Mouse (Mus musculus) ES-E14 (cell line): Measurements from ENCODE around the gene Gm6583. TPM values are rescaled to one million over a fixed set of nuclear protein-coding genes. Genes with fewer than 3 reads are reported as not detected.

ENCODE experiments used
- DNase-seq: peaks from one replicate; pipeline ENCODE4 v3.0.0-alpha.2; 2013; ENCODE audit warnings: low read depth, low spot score
- H3K27ac ChIP-seq: 2 replicates; pipeline ENCODE4 v1.5.1; 2012; ENCODE audit warnings: low read depth, mild to moderate bottlenecking, low read length, moderate library complexity, mixed read lengths; ENCODE audit not compliant: poor library complexity, insufficient read depth, severe bottlenecking
- H3K36me3 ChIP-seq: 2 replicates; pipeline ENCODE4 v1.6.1; 2012; ENCODE audit warnings: mild to moderate bottlenecking, low read length, moderate library complexity, mixed read lengths; ENCODE audit not compliant: control insufficient read depth, poor library complexity, insufficient read depth, severe bottlenecking
- H3K4me1 ChIP-seq, 2 experiments: fragments of 150-350 bp in 1 of 2; sonication (generic) in 1 of 2; 2 replicates each; pipeline ENCODE4 v1.6.1; 2012; ENCODE audit warnings: low read length in 2 of 2, mild to moderate bottlenecking in 1 of 2, mixed read lengths in 1 of 2; ENCODE audit not compliant: control insufficient read depth in 2 of 2, insufficient read depth in 2 of 2, poor library complexity in 1 of 2
- H3K4me3 ChIP-seq, 2 experiments: fragments of 150-350 bp in 1 of 2; sonication (generic) in 1 of 2; 2 replicates each; pipeline ENCODE4 v1.5.1; 2012; ENCODE audit warnings: low read length in 2 of 2, low read depth in 1 of 2, mild to moderate bottlenecking in 1 of 2, mixed read lengths in 1 of 2; ENCODE audit not compliant: insufficient read depth in 1 of 2, poor library complexity in 1 of 2, severe bottlenecking in 1 of 2
- H3K9ac ChIP-seq: 2 replicates; pipeline ENCODE4 v1.6.1; 2012; ENCODE audit warnings: low read depth, mild to moderate bottlenecking, low read length, mixed read lengths; ENCODE audit not compliant: poor library complexity, insufficient read depth, severe bottlenecking
- H3K9me3 ChIP-seq: fragments of 150-350 bp; sonication (generic); 2 replicates; pipeline ENCODE4 v1.6.1; 2012; ENCODE audit warnings: low read depth, mild to moderate bottlenecking, low read length; ENCODE audit not compliant: control insufficient read depth, insufficient read depth
- CHD2 ChIP-seq: IDR thresholded peaks from 2 replicates; pipeline ENCODE4 v1.6.1; 2014; ENCODE audit warnings: mild to moderate bottlenecking, low read depth, low read length, inconsistent platforms
- HCFC1 ChIP-seq: IDR thresholded peaks from 2 replicates; pipeline ENCODE4 v1.6.1; 2012; ENCODE audit warnings: low read length, inconsistent platforms, borderline replicate concordance; ENCODE audit not compliant: insufficient read depth
- MAFK ChIP-seq: IDR thresholded peaks from 2 replicates; pipeline ENCODE4 v1.6.1; 2014; ENCODE audit warnings: mild to moderate bottlenecking, low read depth, low read length, inconsistent platforms; ENCODE audit not compliant: insufficient read depth
- ZC3H11A ChIP-seq: IDR thresholded peaks from 2 replicates; pipeline ENCODE4 v1.6.1; 2012; ENCODE audit warnings: low read depth, mild to moderate bottlenecking, inconsistent platforms, low read length, borderline replicate concordance
- ZNF384 ChIP-seq: IDR thresholded peaks from 2 replicates; pipeline ENCODE4 v1.6.1; 2012; ENCODE audit warnings: low read depth, low read length, inconsistent platforms
- in situ Hi-C, 2 experiments: fragments of 600-800 bp; cut with MboI; formaldehyde crosslinking; loops; one replicate each; pipeline ENCODE4 v1.15.1; 2025; ENCODE audit warnings: low sequenced_read_pairs in 2 of 2, inconsistent platforms in 1 of 2; ENCODE audit not compliant: unreplicated experiment in 2 of 2
- total RNA-seq: library from RNA; depleted of rRNA; stranded (reverse); fragments of 300-350 nt; gene quantifications from 2 replicates; pipeline ENCODE4 v1.2.3, GENCODE M21; 2012; rRNA removed

The Gm6583 gene
- total RNA-seq, 1 experiment, result 0.18 TPM

DNA sequence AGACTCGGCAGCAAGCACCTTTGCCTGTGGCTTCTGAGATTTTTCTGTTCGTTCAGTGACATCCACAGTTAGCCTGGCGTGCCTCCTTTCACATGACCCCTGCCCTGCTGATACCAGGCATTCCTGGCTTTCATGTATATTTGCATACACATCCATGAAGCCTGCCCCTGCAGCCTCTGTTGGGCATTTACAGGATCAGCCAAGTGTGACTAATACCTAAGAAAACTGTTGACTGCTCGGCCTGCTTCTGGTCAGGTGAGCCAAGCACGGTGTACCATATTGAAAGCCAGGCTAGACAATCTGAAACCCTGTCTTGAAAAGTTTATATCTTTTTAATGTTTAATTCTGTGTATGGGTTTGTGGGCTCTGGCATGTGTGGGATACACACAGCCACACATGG is 39.4 kb downstream of the Gm6583 start:
- no peak overlapping the region for H3K9ac ChIP-seq
- DNase-seq, result no peak
- TF ChIP-seq MAFK (no peak), CHD2 (no peak), HCFC1 (no peak), ZNF384 (no peak), ZC3H11A (no peak)
- H3K9me3 ChIP-seq, result no peaks in the 10 kb centered on the region
- peaks cover 0 to 4% of the 10 kb centered on the region in 2 experiments; a peak in 2 of 4 replicates for H3K4me1 ChIP-seq
- H3K36me3 ChIP-seq, result peaks cover 4% of the 10 kb centered on the region
- no peak overlapping the region for H3K4me3 ChIP-seq
- in situ Hi-C loops, result no loop called here
- no peak overlapping the region for H3K27ac ChIP-seq

DNA sequence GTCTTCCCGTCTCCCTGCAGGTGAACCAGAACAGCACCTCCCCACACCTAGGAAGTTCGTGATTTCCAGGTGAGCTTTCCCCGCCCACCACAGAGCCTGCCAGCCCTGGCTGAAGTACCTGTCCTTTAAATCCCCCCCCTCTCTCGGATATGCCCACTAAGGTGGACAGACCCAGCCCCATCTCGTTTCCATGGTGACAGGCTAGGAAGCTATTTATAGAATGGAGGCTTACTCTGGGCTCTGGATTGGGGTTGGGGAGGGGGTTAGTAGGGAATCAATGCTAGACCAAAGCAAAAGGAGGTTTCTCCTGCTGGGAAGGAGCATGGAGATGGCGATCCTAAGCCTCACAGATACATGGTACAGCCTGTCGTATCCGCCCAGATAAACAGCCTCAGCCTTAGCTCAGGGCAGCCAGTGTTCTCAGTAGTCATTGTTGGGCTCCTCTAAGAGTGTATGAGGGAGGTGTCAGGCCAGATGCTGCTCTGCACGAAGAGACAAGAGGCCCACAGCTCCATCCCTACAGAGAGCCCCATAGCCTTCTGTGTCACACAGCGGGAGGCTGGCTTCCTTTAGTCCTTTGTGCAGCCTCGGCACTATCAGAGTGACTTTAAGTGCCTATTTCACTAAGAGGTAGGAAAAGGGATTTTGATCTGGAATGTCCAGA is 42.5 kb downstream of the Gm6583 start:
- DNase-seq, result no peak
- Histone ChIP-seq H3K9me3 (no peaks in the 10 kb centered on the region), H3K4me1 (no peaks in the 10 kb centered on the region; a peak in 1 of 4 replicates), H3K4me3 (no peak overlapping the region), H3K27ac (no peak overlapping the region), H3K36me3 (peaks cover 23% of the 10 kb centered on the region), H3K9ac (no peak overlapping the region)
- no peak for TF ChIP-seq CHD2
- TF ChIP-seq ZNF384, result no peak
- no peak for TF ChIP-seq HCFC1
- TF ChIP-seq MAFK, result no peak
- no peak for TF ChIP-seq ZC3H11A
- in situ Hi-C loops, result no loop called here

DNA sequence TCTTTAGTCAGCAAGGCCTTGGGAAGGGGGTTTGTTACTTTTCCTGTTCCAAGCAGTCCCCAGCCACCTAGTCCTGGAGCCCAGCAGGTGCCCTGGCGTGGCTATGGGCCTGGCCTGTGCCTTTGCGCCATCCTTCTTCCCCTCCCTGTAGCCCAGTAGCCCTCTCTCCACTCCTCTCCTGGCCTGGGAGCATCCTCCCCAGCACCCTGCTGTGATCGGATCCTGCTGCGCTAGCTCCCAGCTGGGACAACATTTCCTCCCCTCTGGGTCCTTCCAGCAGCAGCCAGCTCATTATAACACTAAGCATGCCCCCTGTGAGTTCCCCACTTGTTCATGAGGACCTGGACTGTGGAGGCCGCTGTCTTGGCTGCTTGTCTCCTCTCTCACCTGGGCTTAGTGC is 50.0 kb downstream of the Gm6583 start:
- H3K4me1 ChIP-seq, result peaks cover 0 to 5% of the 10 kb centered on the region in 2 experiments; a peak in 1 of 4 replicates
- H3K9me3 ChIP-seq, result no peaks in the 10 kb centered on the region
- in situ Hi-C loops, result no loop called here
- no peak overlapping the region for H3K27ac ChIP-seq
- H3K9ac ChIP-seq, result no peak overlapping the region
- peaks cover 21% of the 10 kb centered on the region for H3K36me3 ChIP-seq
- H3K4me3 ChIP-seq, result no peak overlapping the region
- no peak for TF ChIP-seq ZNF384
- TF ChIP-seq MAFK, result no peak
- no peak for TF ChIP-seq CHD2
- DNase-seq, result no peak

Other genes starting within 250 kb of the Gm6583 start
- 0.31 and 0.69 TPM in 2 replicates for gene Cryba4, start 103.5 kb downstream of the Gm6583 start, total RNA-seq
- not detected in 2 replicates for gene Crybb1, start 100.2 kb downstream of the Gm6583 start, total RNA-seq
- 82.7 and 103 TPM in 2 replicates for gene Tpst2, start 79.3 kb downstream of the Gm6583 start, total RNA-seq
- 38.1 and 38.9 TPM in 2 replicates for gene Tfip11, start 29.7 kb downstream of the Gm6583 start, total RNA-seq
- gene Srrd, start 13.0 kb downstream of the Gm6583 start, total RNA-seq, result 25.8 and 32.0 TPM in 2 replicates
- gene Hps4, start 12.9 kb downstream of the Gm6583 start, total RNA-seq, result 19.5 and 30.8 TPM in 2 replicates
- gene Asphd2, start 38.8 kb upstream of the Gm6583 start, total RNA-seq, result 4.6 and 7.2 TPM in 2 replicates
- 0.09 TPM in 1 of 2 replicates, not detected in the other for gene Gm6588, start 93.4 kb upstream of the Gm6583 start, total RNA-seq
- gene Sez6l, start 221.2 kb upstream of the Gm6583 start, total RNA-seq, result 0.13 and 0.32 TPM in 2 replicates